12 mouse cellular contexts compared by ENCODE assay signal in the genomic region with DNA sequence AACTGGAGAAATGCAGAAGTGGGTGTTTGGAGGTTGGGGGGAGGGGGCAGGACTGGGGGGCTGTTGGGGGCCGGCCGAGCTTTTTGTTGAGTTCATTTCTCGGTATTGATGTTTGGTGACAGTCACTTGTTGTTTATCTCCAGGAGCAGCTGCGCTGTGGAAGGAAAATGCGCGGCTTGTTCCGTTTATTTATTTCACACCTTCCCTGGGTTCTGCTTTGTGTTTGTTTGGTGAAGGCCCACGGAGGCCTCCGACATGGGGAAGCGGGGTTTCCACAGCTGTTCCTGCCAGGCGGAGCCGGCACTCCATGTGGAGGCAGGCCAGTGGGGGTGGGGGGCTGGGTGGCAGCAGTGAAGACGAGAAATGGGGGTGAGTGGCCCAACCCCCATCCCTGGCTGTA.
DNase-seq lines count a peak whose midpoint lies in the region; ATAC-seq and TF ChIP-seq lines count a peak whose summit lies in the region.
"Had no signal": no experiment of that assay in that cellular context is flagged by ENCODE, and none has a peak within 500 bp of the region (broad histone marks: within the 10 kb centered on the region; RNA-seq: fewer than 3 reads in every experiment).

No protein-coding gene starts in this region.

- peak overlapping the region; percentile 23; the same call in 1 of the 2 replicates for H3K4me2 ChIP-seq in lung, embryonic 16.5 days (ENCODE audit: low read depth, low read length)
- peak overlapping the region; percentile 23 for H3K4me2 ChIP-seq in forebrain, embryonic 13.5 days
- H3K4me2 ChIP-seq in hindbrain, postnatal 0 days (ENCODE audit: low read depth, low read length) = 0 out of 2 replicates have a peak overlapping the region, but pooled peaks have one; percentile 6
- no peak overlapping the region for H3K4me2 ChIP-seq in neural tube, embryonic 12.5 days (replicated peaks)

- H3K36me3 ChIP-seq in lung, embryonic 16.5 days (ENCODE audit: control insufficient read depth, insufficient read depth, low read length) = peaks cover under 1% of the 10 kb centered on the region; the same call in 1 of the 2 replicates
- peaks cover 21% of the 10 kb centered on the region for H3K36me3 ChIP-seq in forebrain, embryonic 13.5 days (ENCODE audit: poor library complexity, severe bottlenecking)
- peaks cover 9% of the 10 kb centered on the region for H3K36me3 ChIP-seq in hindbrain, postnatal 0 days (ENCODE audit: insufficient read depth, low read length)
- peaks cover 13% of the 10 kb centered on the region for H3K36me3 ChIP-seq in neural tube, embryonic 12.5 days

- no peaks in the 10 kb centered on the region for H3K27me3 ChIP-seq in lung, embryonic 16.5 days (ENCODE audit: control insufficient read depth, insufficient read depth, low read depth, low read length)
- H3K27me3 ChIP-seq in forebrain, embryonic 13.5 days = no peaks in the 10 kb centered on the region
- H3K27me3 ChIP-seq in hindbrain, postnatal 0 days (ENCODE audit: insufficient read depth, low read length) = no peaks in the 10 kb centered on the region
- no peaks in the 10 kb centered on the region for H3K27me3 ChIP-seq in neural tube, embryonic 12.5 days (replicated peaks)

- H3K4me3 ChIP-seq in lung, embryonic 16.5 days (ENCODE audit: low read length) = no peak overlapping the region
- no peak overlapping the region for H3K4me3 ChIP-seq in forebrain, embryonic 13.5 days
- H3K4me3 ChIP-seq in hindbrain, postnatal 0 days (ENCODE audit: low read length) = no peak overlapping the region
- H3K4me3 ChIP-seq in neural tube, embryonic 12.5 days = no peak overlapping the region

- H3K27ac ChIP-seq in lung, embryonic 16.5 days (ENCODE audit: low read length) = no peak overlapping the region
- peak overlapping the region; percentile 87 for H3K27ac ChIP-seq in forebrain, embryonic 13.5 days
- H3K27ac ChIP-seq in hindbrain, postnatal 0 days = peak overlapping the region; percentile 79
- peak overlapping the region; percentile 46 for H3K27ac ChIP-seq in neural tube, embryonic 12.5 days
- H3K27ac ChIP-seq: macrophage had no signal

- H3K9ac ChIP-seq in lung, embryonic 16.5 days (ENCODE audit: low read length) = no peak overlapping the region
- peak overlapping the region; percentile 37 for H3K9ac ChIP-seq in forebrain, embryonic 13.5 days
- no peak overlapping the region for H3K9ac ChIP-seq in hindbrain, postnatal 0 days (replicated peaks; ENCODE audit: low read length)
- no peak overlapping the region for H3K9ac ChIP-seq in neural tube, embryonic 12.5 days

- H3K4me1 ChIP-seq in lung, embryonic 16.5 days (replicated peaks; ENCODE audit: control insufficient read depth, insufficient read depth, low read length) = peaks cover 15% of the 10 kb centered on the region
- peaks cover 65% of the 10 kb centered on the region for H3K4me1 ChIP-seq in forebrain, embryonic 13.5 days
- peaks cover 28% of the 10 kb centered on the region for H3K4me1 ChIP-seq in hindbrain, postnatal 0 days (ENCODE audit: insufficient read depth, low read length)
- peaks cover 40% of the 10 kb centered on the region for H3K4me1 ChIP-seq in neural tube, embryonic 12.5 days

- no peak for DNase-seq in lung, postnatal 4 days
- DNase-seq in hindbrain, postnatal 0 days (ENCODE audit: low spot score) = no peak
- DNase-seq in B cell, adult 2 months = no peak
- DNase-seq in yolk sac, embryonic 10.5 days (ENCODE audit: low spot score) = no peak
- DNase-seq: adrenal gland, postnatal 10 days; cerebellum, adult 9-10 months; gastrocnemius, postnatal 36 days; thymus, postnatal 14 days had no signal

- H3K9me3 ChIP-seq in lung, embryonic 16.5 days (ENCODE audit: control insufficient read depth, low read length) = no peaks in the 10 kb centered on the region
- no peaks in the 10 kb centered on the region for H3K9me3 ChIP-seq in forebrain, embryonic 13.5 days (replicated peaks)
- no peaks in the 10 kb centered on the region for H3K9me3 ChIP-seq in hindbrain, postnatal 0 days (ENCODE audit: low read length)
- H3K9me3 ChIP-seq in neural tube, embryonic 12.5 days = no peaks in the 10 kb centered on the region

- peak; percentile 15; the same call in 1 of the 2 replicates for ATAC-seq in lung, embryonic 16.5 days (ENCODE audit: low read depth)
- ATAC-seq in forebrain, embryonic 13.5 days = peak; percentile 60
- no peak for ATAC-seq in hindbrain, postnatal 0 days
- ATAC-seq in neural tube, embryonic 12.5 days (ENCODE audit: low FRiP score, low read depth) = no peak

- TF ChIP-seq CTCF in hindbrain, postnatal 0 days (IDR thresholded peaks at IDR 0.05; ENCODE audit: low read depth) = no peak

- 25% methylated on average over 13 of the region's 13 CpGs for WGBS in lung, embryonic 16.5 days
- 25% methylated on average over 13 of the region's 13 CpGs for WGBS in forebrain, embryonic 13.5 days
- 7% methylated on average over 13 of the region's 13 CpGs for WGBS in hindbrain, postnatal 0 days
- 54% methylated on average over 13 of the region's 13 CpGs for WGBS in neural tube, embryonic 12.5 days

Comparison
In these comparisons a context has a peak if more than half of its experiments do, and no peak if none do; other contexts are left out.
1. ATAC-seq: peak in lung, embryonic 16.5 days (single experiment) and forebrain, embryonic 13.5 days (single experiment); none in hindbrain, postnatal 0 days (single experiment) and neural tube, embryonic 12.5 days (single experiment).